Mouse (Mus musculus): ENCODE data around the gene Flot2. TPM values are rescaled to one million over a fixed set of nuclear protein-coding genes. Genes with fewer than 3 reads are reported as not detected.

The Flot2 gene
- polyA plus RNA-seq (2015; fragmentation: Nextera tagmentation; extraction: Ambion mirVana): 101 and 106 TPM in 2 replicates

GRCm38 (mm10) chr11:78037831-78038752 lies at the start of gene Flot2:
Gene Flot2 (plus strand): TSS chr11:78037931.
- Histone ChIP-seq H3K4me3 (replicated peaks; ENCODE audit: low read length) (peak within 1 kb of the TSS; percentile 86), H3K36me3 (ENCODE audit: control insufficient read depth, insufficient read depth) (peaks cover 2% of the 10 kb centered on the region; the same call in 1 of the 2 replicates), H3K27me3 (replicated peaks; ENCODE audit: control insufficient read depth, insufficient read depth, low read length) (no peaks in the 10 kb centered on the region), H3K27ac (ENCODE audit: low read length) (peak within 1 kb of the TSS; percentile 76), H3K9me3 (ENCODE audit: control insufficient read depth, low read length) (no peaks in the 10 kb centered on the region), H3K9ac (replicated peaks; ENCODE audit: low read depth, low read length) (peak within 1 kb of the TSS; percentile 87), H3K4me2 (ENCODE audit: low read length) (peak within 1 kb of the TSS; percentile 82), H3K4me1 (replicated peaks; ENCODE audit: control insufficient read depth, insufficient read depth, low read length) (peaks cover 25% of the 10 kb centered on the region)
- ATAC-seq: peak; percentile 92
- under 1% methylated on average over 53 of the region's 55 CpGs for WGBS

GRCm38 (mm10) chr11:77989071-77989690 lies 48.5 kb upstream of the Flot2 start:
- H3K27me3 ChIP-seq (replicated peaks; ENCODE audit: control insufficient read depth, insufficient read depth, low read length): no peaks in the 10 kb centered on the region
- no peaks in the 10 kb centered on the region for H3K9me3 ChIP-seq (ENCODE audit: control insufficient read depth, low read length)
- H3K4me2 ChIP-seq (ENCODE audit: low read length): no peak overlapping the region
- ATAC-seq: no peak
- WGBS: 80% methylated on average over 13 of the region's 13 CpGs
- no peak overlapping the region for H3K9ac ChIP-seq (replicated peaks; ENCODE audit: low read depth, low read length)
- no peak overlapping the region for H3K27ac ChIP-seq (ENCODE audit: low read length)
- H3K4me3 ChIP-seq (replicated peaks; ENCODE audit: low read length): no peak overlapping the region
- peaks cover 7% of the 10 kb centered on the region; the same call in 1 of the 2 replicates for H3K36me3 ChIP-seq (ENCODE audit: control insufficient read depth, insufficient read depth)
- H3K4me1 ChIP-seq (replicated peaks; ENCODE audit: control insufficient read depth, insufficient read depth, low read length): peaks cover 10% of the 10 kb centered on the region

- Histone ChIP-seq H3K9ac (replicated peaks; ENCODE audit: low read depth, low read length) (no peak overlapping the region), H3K4me1 (replicated peaks; ENCODE audit: control insufficient read depth, insufficient read depth, low read length) (no peaks in the 10 kb centered on the region), H3K27me3 (replicated peaks; ENCODE audit: control insufficient read depth, insufficient read depth, low read length) (no peaks in the 10 kb centered on the region), H3K4me3 (replicated peaks; ENCODE audit: low read length) (no peak overlapping the region), H3K9me3 (ENCODE audit: control insufficient read depth, low read length) (no peaks in the 10 kb centered on the region), H3K36me3 (ENCODE audit: control insufficient read depth, insufficient read depth) (no peaks in the 10 kb centered on the region), H3K27ac (ENCODE audit: low read length) (no peak overlapping the region), H3K4me2 (ENCODE audit: low read length) (no peak overlapping the region)
- no peak for ATAC-seq
- 48% methylated on average over 1 of the region's 1 CpGs for WGBS
Measured at GRCm38 (mm10) chr11:77995556-77995955, 42.2 kb upstream of the Flot2 start.

GRCm38 (mm10) chr11:78006446-78006845 lies 31.3 kb upstream of the Flot2 start:
- WGBS: 92% methylated on average over 5 of the region's 5 CpGs
- Histone ChIP-seq H3K4me2 (ENCODE audit: low read length) (no peak overlapping the region), H3K9ac (replicated peaks; ENCODE audit: low read depth, low read length) (no peak overlapping the region), H3K9me3 (ENCODE audit: control insufficient read depth, low read length) (no peaks in the 10 kb centered on the region), H3K4me3 (replicated peaks; ENCODE audit: low read length) (no peak overlapping the region), H3K27me3 (replicated peaks; ENCODE audit: control insufficient read depth, insufficient read depth, low read length) (no peaks in the 10 kb centered on the region), H3K27ac (ENCODE audit: low read length) (no peak overlapping the region), H3K36me3 (ENCODE audit: control insufficient read depth, insufficient read depth) (peaks cover 33% of the 10 kb centered on the region), H3K4me1 (replicated peaks; ENCODE audit: control insufficient read depth, insufficient read depth, low read length) (no peaks in the 10 kb centered on the region)
- no peak for ATAC-seq

- H3K4me2 ChIP-seq (ENCODE audit: low read length): no peak overlapping the region
Measured at GRCm38 (mm10) chr11:78019676-78020075, 18.1 kb upstream of the Flot2 start.

GRCm38 (mm10) chr11:78023607-78024006 lies 14.1 kb upstream of the Flot2 start:
- H3K27me3 ChIP-seq (replicated peaks; ENCODE audit: control insufficient read depth, insufficient read depth, low read length): no peaks in the 10 kb centered on the region
- peaks cover 57% of the 10 kb centered on the region for H3K36me3 ChIP-seq (ENCODE audit: control insufficient read depth, insufficient read depth)
- no peaks in the 10 kb centered on the region for H3K9me3 ChIP-seq (ENCODE audit: control insufficient read depth, low read length)
- no peak overlapping the region for H3K27ac ChIP-seq (ENCODE audit: low read length)
- no peak for ATAC-seq
- H3K4me3 ChIP-seq (replicated peaks; ENCODE audit: low read length): no peak overlapping the region
- 81% methylated on average over 8 of the region's 8 CpGs for WGBS
- no peak overlapping the region for H3K9ac ChIP-seq (replicated peaks; ENCODE audit: low read depth, low read length)
- H3K4me2 ChIP-seq (ENCODE audit: low read length): no peak overlapping the region
- no peaks in the 10 kb centered on the region for H3K4me1 ChIP-seq (replicated peaks; ENCODE audit: control insufficient read depth, insufficient read depth, low read length)

More at GRCm38 (mm10) chr11:78019676-78020075, 18.1 kb upstream of the Flot2 start:
- H3K27me3 ChIP-seq (replicated peaks; ENCODE audit: control insufficient read depth, insufficient read depth, low read length): no peaks in the 10 kb centered on the region
- whole genome bisulfite sequencing: 21% methylated on average over 4 of the region's 4 CpGs
- no peak overlapping the region for H3K9ac ChIP-seq (replicated peaks; ENCODE audit: low read depth, low read length)
- H3K36me3 ChIP-seq (ENCODE audit: control insufficient read depth, insufficient read depth): peaks cover 51% of the 10 kb centered on the region
- H3K27ac ChIP-seq (ENCODE audit: low read length): no peak overlapping the region
- H3K4me1 ChIP-seq (replicated peaks; ENCODE audit: control insufficient read depth, insufficient read depth, low read length): no peaks in the 10 kb centered on the region
- ATAC-seq: peak; percentile 61; the same call in 1 of the 2 replicates
- H3K9me3 ChIP-seq (ENCODE audit: control insufficient read depth, low read length): no peaks in the 10 kb centered on the region
- no peak overlapping the region for H3K4me3 ChIP-seq (replicated peaks; ENCODE audit: low read length)

GRCm38 (mm10) chr11:78029240-78029639 lies 8.5 kb upstream of the Flot2 start:
- Histone ChIP-seq H3K9ac (replicated peaks; ENCODE audit: low read depth, low read length) (no peak overlapping the region), H3K4me1 (replicated peaks; ENCODE audit: control insufficient read depth, insufficient read depth, low read length) (peaks cover 19% of the 10 kb centered on the region), H3K4me3 (replicated peaks; ENCODE audit: low read length) (no peak overlapping the region), H3K4me2 (ENCODE audit: low read length) (no peak overlapping the region), H3K9me3 (ENCODE audit: control insufficient read depth, low read length) (no peaks in the 10 kb centered on the region), H3K27me3 (replicated peaks; ENCODE audit: control insufficient read depth, insufficient read depth, low read length) (no peaks in the 10 kb centered on the region), H3K27ac (ENCODE audit: low read length) (no peak overlapping the region), H3K36me3 (ENCODE audit: control insufficient read depth, insufficient read depth) (peaks cover 39% of the 10 kb centered on the region)
- ATAC-seq: no peak
- 90% methylated on average over 8 of the region's 8 CpGs for WGBS

GRCm38 (mm10) chr11:78030600-78030999 lies 7.1 kb upstream of the Flot2 start:
- Histone ChIP-seq H3K27me3 (replicated peaks; ENCODE audit: control insufficient read depth, insufficient read depth, low read length) (no peaks in the 10 kb centered on the region), H3K36me3 (ENCODE audit: control insufficient read depth, insufficient read depth) (peaks cover 28% of the 10 kb centered on the region)
- WGBS: 81% methylated on average over 2 of the region's 2 CpGs

GRCm38 (mm10) chr11:78031389-78031788 lies 6.3 kb upstream of the Flot2 start:
- Histone ChIP-seq H3K9me3 (ENCODE audit: control insufficient read depth, low read length) (no peaks in the 10 kb centered on the region), H3K27me3 (replicated peaks; ENCODE audit: control insufficient read depth, insufficient read depth, low read length) (no peaks in the 10 kb centered on the region), H3K27ac (ENCODE audit: low read length) (peak overlapping the region; percentile 91), H3K4me1 (replicated peaks; ENCODE audit: control insufficient read depth, insufficient read depth, low read length) (peaks cover 19% of the 10 kb centered on the region), H3K36me3 (ENCODE audit: control insufficient read depth, insufficient read depth) (peaks cover 23% of the 10 kb centered on the region), H3K4me3 (replicated peaks; ENCODE audit: low read length) (no peak overlapping the region), H3K4me2 (ENCODE audit: low read length) (peak overlapping the region; percentile 75; the same call in 1 of the 2 replicates), H3K9ac (replicated peaks; ENCODE audit: low read depth, low read length) (no peak overlapping the region; the same call in 1 of the 2 replicates)
- WGBS: 42% methylated on average over 6 of the region's 6 CpGs
- no peak; the same call in 1 of the 2 replicates for ATAC-seq

More at GRCm38 (mm10) chr11:78030600-78030999, 7.1 kb upstream of the Flot2 start:
- Histone ChIP-seq H3K4me1 (replicated peaks; ENCODE audit: control insufficient read depth, insufficient read depth, low read length) (peaks cover 19% of the 10 kb centered on the region), H3K9me3 (ENCODE audit: control insufficient read depth, low read length) (no peaks in the 10 kb centered on the region), H3K4me2 (ENCODE audit: low read length) (no peak overlapping the region), H3K9ac (replicated peaks; ENCODE audit: low read depth, low read length) (no peak overlapping the region), H3K4me3 (replicated peaks; ENCODE audit: low read length) (no peak overlapping the region), H3K27ac (ENCODE audit: low read length) (no peak overlapping the region)
- ATAC-seq: no peak
